ENCODE assay signal across 7 mouse cellular contexts in genomic region chr11:71527691-71528090, GRCm38 (mm10).
"Had no signal": no experiment of that assay in that cellular context is flagged by ENCODE, and none has a peak within 500 bp of the region (broad histone marks: within the 10 kb centered on the region; RNA-seq: fewer than 3 reads in every experiment).

No protein-coding gene starts in this region.

- DNase-seq: lung, adult 2 months; lung, postnatal 14 days; lung, postnatal 36 days; right cerebral cortex, postnatal 14 days; thymus, adult 2 months; thymus, postnatal 25 days; thymus, postnatal 4 days had no signal
